Mouse (Mus musculus) small intestine, adult 2 months (tissue): Measurements from ENCODE around the gene Gm20388.

Source experiments
- CTCF ChIP-seq: fragments of 200-500 bp; IDR thresholded peaks from 2 replicates; pipeline ENCODE4 v1.5.1; 2012; ENCODE audit warnings: low read depth, mild to moderate bottlenecking, control low read depth, inconsistent platforms, low read length, moderate library complexity, mixed read lengths; ENCODE audit not compliant: insufficient replicate concordance, insufficient read length; ENCODE audit errors: extremely low read depth
- POLR2A ChIP-seq: fragments of 200-500 bp; IDR thresholded peaks from 2 replicates; pipeline ENCODE4 v1.6.1; 2012; ENCODE audit warnings: low read depth, mild to moderate bottlenecking, control low read depth, inconsistent platforms, low read length, moderate library complexity

GRCm38 (mm10) chr8:123768492-123769356 lies 3858.1 kb downstream of the Gm20388 start:
- TF ChIP-seq CTCF (peak; percentile 82; the same call in 1 of the 2 replicates), POLR2A (no peak)
